Mouse (Mus musculus): ENCODE data around the gene Bmp10. TPM values are rescaled to one million over a fixed set of nuclear protein-coding genes. Genes with fewer than 3 reads are reported as not detected.
"Not testable (repeated sequence)": the region's sequence is repeated elsewhere in the genome, so short reads cannot be mapped to it uniquely, and the experiment has no call there.

Bmp10 gene
- total RNA-seq, 2 experiments from 2014 or later: not detected

GRCm38 (mm10) chr6:87445222-87445621 lies 16.4 kb downstream of the Bmp10 start:
- DNase-seq (ENCODE audit: low spot score in 2 of 2): no peak

DNA sequence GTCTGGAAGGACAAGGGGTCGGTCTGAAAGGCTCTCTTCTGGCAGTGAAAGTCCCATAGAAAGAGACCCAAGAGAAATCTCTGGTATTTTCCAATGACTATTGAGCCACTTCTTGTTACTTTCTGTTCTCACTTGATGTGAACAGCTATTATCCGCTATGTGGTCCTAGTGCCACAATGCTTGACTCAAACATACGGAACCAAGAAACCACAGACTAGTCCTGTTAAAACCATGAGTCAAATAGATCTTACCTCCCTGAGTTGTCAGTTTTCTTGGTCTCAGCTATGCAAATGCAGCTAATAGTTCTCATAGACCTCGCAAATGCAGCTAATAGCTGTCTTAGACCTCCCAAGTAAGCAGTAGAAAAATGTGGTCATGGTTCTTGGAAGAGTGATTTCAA lies 18.4 kb downstream of the Bmp10 start:
- no peak for DNase-seq (ENCODE audit: low spot score in 2 of 2)

DNA sequence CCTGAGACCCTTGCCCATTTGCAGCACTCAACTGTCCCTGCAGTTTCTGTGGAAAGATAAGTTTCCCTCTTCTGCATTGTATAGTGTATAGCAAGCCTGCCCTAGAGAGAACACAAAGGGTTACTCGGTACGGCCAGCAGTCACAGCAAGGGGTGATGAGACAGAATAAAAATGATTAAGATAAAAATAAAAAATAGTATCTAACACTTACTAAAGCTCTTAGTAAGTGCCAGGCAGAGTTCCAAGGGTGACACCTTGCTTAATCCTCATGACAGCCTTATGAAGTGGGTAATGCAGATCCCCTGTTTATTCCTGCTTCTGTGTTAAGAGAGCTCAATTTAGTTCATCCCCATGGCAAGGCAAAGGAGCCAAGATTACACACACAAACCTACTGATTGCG lies 20.7 kb downstream of the Bmp10 start:
- no peak for DNase-seq (ENCODE audit: low spot score in 2 of 2)

DNA sequence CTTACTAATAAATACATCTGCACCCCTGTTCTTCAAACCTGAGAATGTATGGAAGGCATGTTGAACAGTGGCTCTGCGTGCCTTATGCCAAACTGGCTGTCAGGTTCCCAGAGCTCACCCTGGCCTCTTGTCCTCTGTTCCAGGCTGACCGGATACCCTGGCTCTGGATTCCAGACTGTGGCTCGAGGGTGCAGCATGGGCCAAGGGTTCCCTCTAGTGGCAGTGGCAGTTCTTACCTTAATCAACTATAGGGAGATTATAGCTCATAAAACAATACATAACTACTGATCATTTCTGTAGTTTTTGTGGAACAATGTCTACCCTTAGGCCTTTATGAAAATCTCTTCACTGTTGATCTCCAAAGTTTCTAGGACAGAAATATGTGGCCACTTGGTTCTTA lies 22.2 kb downstream of the Bmp10 start:
- no peak for DNase-seq (ENCODE audit: low spot score in 2 of 2)

GRCm38 (mm10) chr6:87451771-87452170 lies 23.0 kb downstream of the Bmp10 start:
- no peak for DNase-seq (ENCODE audit: low spot score in 2 of 2)

GRCm38 (mm10) chr6:87455507-87455906 lies 26.7 kb downstream of the Bmp10 start:
- DNase-seq (ENCODE audit: low spot score in 2 of 2): no peak

DNA sequence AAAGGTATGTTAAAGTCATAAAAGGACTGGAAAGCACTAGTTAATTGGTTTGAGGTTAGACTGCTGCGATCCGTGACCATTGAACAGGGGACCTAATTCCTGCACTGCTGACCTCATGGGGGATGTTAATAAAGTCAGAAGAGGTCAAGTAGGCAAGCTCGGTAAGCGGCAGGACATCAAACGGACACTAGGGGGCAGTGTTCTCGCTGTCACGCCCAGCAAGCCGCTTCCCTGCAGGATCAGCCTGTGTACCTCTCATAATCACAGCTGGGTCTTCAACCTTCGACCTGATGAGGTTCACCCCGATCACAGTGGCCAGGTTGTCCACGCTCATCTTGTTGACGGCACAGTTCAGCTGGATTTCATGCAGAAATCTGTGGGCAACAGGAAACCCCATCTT lies 37.4 kb downstream of the Bmp10 start:
- peak; percentile 48 to 70 for DNase-seq (ENCODE audit: low spot score in 2 of 2)

- no peak for DNase-seq (ENCODE audit: low spot score in 2 of 2)
These were observed 38.6 kb downstream of the Bmp10 start for GRCm38 (mm10) chr6:87467373-87467772.

DNA sequence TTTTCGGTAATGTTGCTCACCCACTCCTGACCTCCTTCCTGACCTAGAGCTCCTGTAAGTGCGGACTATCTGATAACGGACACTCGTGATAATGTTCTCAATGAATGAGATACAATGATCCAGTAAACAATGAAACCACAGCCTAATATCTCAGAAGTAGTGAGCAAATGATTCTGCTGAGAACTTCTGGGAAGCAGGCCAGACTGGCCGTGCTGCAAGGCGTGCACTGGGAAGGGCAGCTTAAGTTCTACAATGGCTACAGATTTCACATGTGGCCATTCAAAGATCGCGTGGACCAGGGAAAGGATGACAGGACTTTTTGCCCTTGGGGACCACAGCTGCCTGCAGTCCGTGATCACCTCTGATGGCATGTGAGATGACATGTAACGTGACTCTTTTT lies 39.6 kb downstream of the Bmp10 start:
- DNase-seq (ENCODE audit: low spot score in 2 of 2): peak in 1 of 2 experiments; percentile 41

GRCm38 (mm10) chr6:87470098-87470497 lies 41.3 kb downstream of the Bmp10 start:
- DNase-seq (ENCODE audit: low spot score in 2 of 2): not testable (repeated sequence)

- no peak for DNase-seq (ENCODE audit: low spot score in 2 of 2)
These were observed 46.4 kb downstream of the Bmp10 start for GRCm38 (mm10) chr6:87475223-87475622.

DNA sequence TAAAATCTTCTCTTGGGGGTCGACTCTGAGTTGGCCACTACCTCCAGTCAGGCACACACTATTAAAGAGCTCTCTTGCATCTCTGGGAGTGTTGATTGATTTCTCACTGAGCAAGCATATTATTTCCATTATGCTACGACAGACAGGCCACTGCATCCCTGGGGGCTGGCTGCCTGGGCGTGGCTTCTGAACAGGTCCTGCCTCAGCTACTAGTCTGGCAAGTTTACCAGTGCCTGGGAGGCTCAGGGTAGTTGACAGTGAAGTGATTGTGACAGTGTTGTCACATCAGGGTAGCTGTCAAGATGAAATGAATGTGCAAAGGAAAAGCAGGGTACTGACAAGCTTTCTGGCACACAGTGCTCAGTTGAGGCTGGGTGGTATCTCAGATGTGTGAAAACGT lies 50.1 kb downstream of the Bmp10 start:
- no peak for DNase-seq (ENCODE audit: low spot score in 2 of 2)

GRCm38 (mm10) chr6:87479291-87479999 lies 50.7 kb downstream of the Bmp10 start:
- no peak for DNase-seq (ENCODE audit: low spot score in 2 of 2)

DNA sequence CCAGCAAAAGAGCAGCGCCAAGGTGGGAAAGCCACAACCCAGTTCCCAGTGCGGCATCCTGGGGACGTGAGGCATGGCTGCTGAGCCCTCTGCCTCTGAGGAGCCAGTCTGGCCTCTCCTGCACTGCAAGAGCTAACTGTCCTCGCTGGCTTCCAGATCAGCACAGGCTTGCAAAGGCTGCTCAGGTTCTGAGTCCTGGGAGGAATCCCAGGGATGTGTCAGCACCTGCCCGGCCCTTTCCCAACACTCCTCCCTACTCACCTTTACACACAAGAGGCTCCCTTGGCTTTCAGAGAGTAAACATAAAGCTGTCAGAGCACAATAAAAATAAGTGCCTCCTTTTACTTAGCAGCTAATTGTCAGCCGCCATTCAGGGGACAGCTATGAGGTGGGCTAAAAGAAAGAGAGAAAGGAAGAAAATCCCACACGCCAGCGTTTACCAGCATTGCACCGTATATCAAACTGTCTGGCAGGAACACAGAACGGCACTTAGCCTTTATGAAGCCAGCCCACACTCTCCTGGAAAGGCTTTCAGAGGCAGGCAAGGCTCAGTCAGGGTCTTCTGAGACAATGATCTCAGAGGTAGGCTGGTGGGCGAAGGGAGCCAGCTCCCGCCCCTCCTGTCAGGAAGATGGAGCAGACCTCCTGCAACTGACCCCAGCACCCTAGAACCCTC lies 54.6 kb downstream of the Bmp10 start:
- DNase-seq (ENCODE audit: low spot score in 2 of 2): no peak

DNA sequence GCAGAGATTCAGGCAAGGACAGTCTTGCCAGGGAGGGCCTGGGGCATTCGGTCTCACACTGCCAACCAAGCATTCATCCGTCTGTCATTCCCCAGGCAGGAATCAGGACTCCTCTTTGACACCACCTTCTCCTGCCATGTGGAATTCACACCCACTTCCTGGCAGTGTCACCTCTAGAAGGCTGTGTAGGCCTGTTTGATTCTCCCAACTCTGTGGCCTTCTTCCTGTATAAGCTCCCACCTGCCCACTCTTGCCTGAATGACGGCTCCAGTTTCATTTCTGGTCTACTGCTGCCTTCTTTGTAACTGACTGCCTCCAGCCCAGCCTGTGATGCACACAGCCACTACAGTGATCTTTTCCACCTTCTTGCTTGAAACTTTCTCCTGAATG lies 55.1 kb downstream of the Bmp10 start:
- DNase-seq (ENCODE audit: low spot score in 2 of 2): no peak

GRCm38 (mm10) chr6:87484806-87485205 lies 56.0 kb downstream of the Bmp10 start:
- DNase-seq (ENCODE audit: low spot score in 2 of 2): no peak

Other genes with a start within 250 kb of the Bmp10 start
- 100 to 1,000 TPM in 1 of 2 experiments, 10 to 100 TPM in 1; 88.0 to 109 TPM for gene Antxr1, start 93.2 kb upstream of the Bmp10 start, total RNA-seq (2021)
- not detected for gene Gkn1, start 78.1 kb upstream of the Bmp10 start, total RNA-seq (2021)
- gene Gkn2, start 55.6 kb upstream of the Bmp10 start, total RNA-seq (2021): not detected
- gene Gkn3, start 40.1 kb upstream of the Bmp10 start, total RNA-seq (2021): 1 to 10 TPM; 1.5 to 3.1 TPM
- gene Arhgap25, start 104.3 kb downstream of the Bmp10 start, total RNA-seq (2021): 1 to 10 TPM; 4.4 to 4.6 TPM
- gene Prokr1, start 161.7 kb downstream of the Bmp10 start, total RNA-seq (2021): 1 to 10 TPM; 7.9 to 9.3 TPM
- 1 to 10 TPM; 5.2 to 6.0 TPM for gene Aplf, start 243.2 kb downstream of the Bmp10 start, total RNA-seq (2021)